Mouse (Mus musculus) brain, adult 10 weeks (tissue): Measurements from ENCODE around the gene Midn. TPM values are rescaled to one million over a fixed set of nuclear protein-coding genes. Genes with fewer than 3 reads are reported as not detected.

ENCODE experiments used
- polyA plus RNA-seq: library from polyadenylated mRNA; stranded (reverse); fragments of 350-450 nt; fragmentation: Illumina TruSeq; extraction: RNeasy Lipid Tissue Mini Kit (QIAGEN cat#74804); gene quantifications from one replicate; pipeline ENCODE4 v1.2.3, GENCODE M21; 2015; ENCODE audit warnings: low read depth, low replicate concordance

Midn gene
- 29.1 TPM for polyA plus RNA-seq

GRCm38 (mm10) chr10:80147719-80148601 lies at the start of gene Midn:
Midn (plus strand) TSS chr10:80148272.

GRCm38 (mm10) chr10:80105460-80105859 lies 42.6 kb upstream of the Midn start, which contains the start of gene Sbno2:
Sbno2 (minus strand) TSS chr10:80105571.

DNA sequence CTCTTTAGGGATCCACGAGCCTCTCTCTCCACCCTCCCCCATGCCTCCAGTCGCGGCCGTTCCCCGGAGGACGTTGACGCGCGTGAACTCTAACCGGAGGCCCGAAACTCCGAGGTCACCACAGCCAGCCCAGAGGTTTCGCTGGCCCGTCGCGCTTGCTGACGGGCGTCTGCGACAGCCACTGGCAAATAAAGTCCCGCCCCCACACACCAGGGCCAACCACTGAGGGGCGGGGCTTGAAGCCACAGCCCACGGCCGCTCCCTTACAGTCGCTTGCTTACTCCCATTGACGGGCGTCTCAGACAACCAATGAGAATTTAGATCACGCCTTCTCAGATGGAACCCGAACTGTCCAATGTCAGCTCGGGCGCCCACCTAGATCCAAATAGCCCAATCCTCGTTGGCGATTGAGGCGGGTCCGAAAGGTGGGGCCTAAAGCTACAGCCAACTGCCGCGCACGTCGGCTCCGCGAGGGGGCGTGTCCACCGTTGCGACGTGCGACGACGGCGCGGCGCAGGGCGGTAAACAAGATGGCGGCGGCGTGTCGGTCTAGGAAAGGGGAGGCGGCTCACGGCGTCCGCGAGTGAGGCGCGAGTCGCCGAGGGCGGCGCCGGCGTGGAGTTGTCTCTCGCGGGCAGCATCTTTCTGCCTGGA lies 32.7 kb upstream of the Midn start, which contains the start of gene Stk11:
Gene Stk11, plus strand, starts transcription at position 514 of the 654 bp plus-strand sequence.

DNA sequence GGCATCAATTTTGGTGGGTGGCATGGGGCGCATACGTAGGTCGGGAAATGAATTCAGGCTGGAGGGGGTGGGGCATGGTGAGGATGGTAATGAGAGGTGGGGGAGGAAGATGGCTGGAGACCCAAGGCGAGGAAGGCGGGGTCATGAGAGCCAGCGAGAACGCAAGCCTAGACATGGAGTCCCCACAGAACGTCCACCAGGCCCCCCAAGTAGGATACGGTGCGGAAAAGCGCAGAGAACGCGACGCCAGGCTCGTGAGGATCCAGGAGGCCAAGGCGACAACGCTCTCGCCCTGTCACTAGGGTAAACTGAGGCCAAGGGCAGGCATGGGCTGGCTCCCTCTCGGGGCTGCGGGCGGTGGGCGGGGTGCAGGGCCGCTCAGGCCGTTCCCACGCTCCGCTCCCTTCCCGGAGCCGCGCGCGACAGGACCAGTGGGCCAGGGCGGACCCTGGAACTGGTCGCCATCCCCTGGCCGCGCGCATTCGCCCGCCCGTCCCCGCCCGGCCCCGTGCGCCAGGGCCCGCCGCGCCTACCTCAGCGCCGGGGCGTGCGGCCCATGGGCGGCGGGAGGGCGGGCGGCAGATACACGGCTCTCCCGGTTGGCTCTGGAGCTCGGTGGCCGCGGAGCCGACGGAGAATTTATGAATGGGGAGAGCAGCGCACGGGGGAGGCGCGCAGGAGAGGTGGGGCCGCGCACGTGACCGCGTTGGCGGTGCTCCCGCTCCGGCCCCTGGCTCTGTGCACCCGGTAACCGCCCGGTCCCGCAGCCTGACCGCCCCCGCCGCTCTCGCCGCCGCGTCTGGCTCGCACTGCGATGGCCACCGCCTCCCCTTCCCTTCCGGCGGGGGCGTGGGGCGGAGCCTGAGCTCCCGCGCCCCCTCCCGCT lies 9.3 kb upstream of the Midn start, which contains the start of gene Atp5d:
Gene Atp5d, plus strand, starts transcription at position 80 of the 886 bp plus-strand sequence.

GRCm38 (mm10) chr10:80140666-80141035 lies 7.4 kb upstream of the Midn start, which contains the start of gene Cbarp:
Cbarp (minus strand) TSS chr10:80140835.

GRCm38 (mm10) chr10:80165392-80166128 lies 17.5 kb downstream of the Midn start, which contains the start of gene Cirbp:
Cirbp (plus strand) TSS chr10:80165985.

GRCm38 (mm10) chr10:80172527-80173292 lies 24.6 kb downstream of the Midn start, which contains the start of gene 1600002K03Rik:
1600002K03Rik (plus strand) TSS chr10:80172944.

GRCm38 (mm10) chr10:80179068-80180051 lies 31.3 kb downstream of the Midn start, which contains the start of gene Efna2:
Efna2 (plus strand) TSS chr10:80179482.

Other genes with a start within 250 kb of the Midn start
- gene Med16, start 239.3 kb upstream of the Midn start, polyA plus RNA-seq: 32.0 TPM
- gene Gm26602, start 237.4 kb upstream of the Midn start, polyA plus RNA-seq: not detected
- gene Kiss1r, start 231.3 kb upstream of the Midn start, polyA plus RNA-seq: 4.0 TPM
- gene R3hdm4, start 227.1 kb upstream of the Midn start, polyA plus RNA-seq: 241 TPM
- gene Arid3a, start 221.2 kb upstream of the Midn start, polyA plus RNA-seq: 2.3 TPM
- gene Wdr18, start 188.1 kb upstream of the Midn start, polyA plus RNA-seq: 34.3 TPM
- not detected for gene Grin3b, start 177.6 kb upstream of the Midn start, polyA plus RNA-seq
- gene Tmem259, start 163.9 kb upstream of the Midn start, polyA plus RNA-seq: 89.3 TPM
- 6.4 TPM for gene Cnn2, start 159.7 kb upstream of the Midn start, polyA plus RNA-seq
- 8.2 TPM for gene Abca7, start 151.8 kb upstream of the Midn start, polyA plus RNA-seq
- gene Arhgap45, start 131.6 kb upstream of the Midn start, polyA plus RNA-seq: 3.5 TPM
- gene Polr2e, start 108.5 kb upstream of the Midn start, polyA plus RNA-seq: 134 TPM
- 889 TPM for gene Gpx4, start 101.1 kb upstream of the Midn start, polyA plus RNA-seq
- 11.7 TPM for gene Sbno2, start 42.7 kb upstream of the Midn start, polyA plus RNA-seq
- 71.6 TPM for gene Stk11, start 32.5 kb upstream of the Midn start, polyA plus RNA-seq
- 443 TPM for gene Atp5d, start 9.6 kb upstream of the Midn start, polyA plus RNA-seq
- gene Cbarp, start 7.4 kb upstream of the Midn start, polyA plus RNA-seq: 231 TPM
- 124 TPM for gene Cirbp, start 17.7 kb downstream of the Midn start, polyA plus RNA-seq
- 10.3 TPM for gene 1600002K03Rik, start 24.7 kb downstream of the Midn start, polyA plus RNA-seq
- 4.6 TPM for gene Efna2, start 31.2 kb downstream of the Midn start, polyA plus RNA-seq
- 25.9 TPM for gene Mum1, start 78.2 kb downstream of the Midn start, polyA plus RNA-seq
- gene Ndufs7, start 100.8 kb downstream of the Midn start, polyA plus RNA-seq: 264 TPM
- 26.5 TPM for gene Gamt, start 112.7 kb downstream of the Midn start, polyA plus RNA-seq
- gene Dazap1, start 113.2 kb downstream of the Midn start, polyA plus RNA-seq: 59.3 TPM
- gene Rps15, start 144.2 kb downstream of the Midn start, polyA plus RNA-seq: 2,153 TPM
- gene Apc2, start 147.7 kb downstream of the Midn start, polyA plus RNA-seq: 48.2 TPM
- gene 2310011J03Rik, start 172.3 kb downstream of the Midn start, polyA plus RNA-seq: 50.9 TPM
- 5.7 TPM for gene Pcsk4, start 181.2 kb downstream of the Midn start, polyA plus RNA-seq
- gene Reep6, start 181.7 kb downstream of the Midn start, polyA plus RNA-seq: 6.6 TPM
- 3.8 TPM for gene Adamtsl5, start 200.1 kb downstream of the Midn start, polyA plus RNA-seq
- gene Plk5, start 208.2 kb downstream of the Midn start, polyA plus RNA-seq: 18.6 TPM
- gene Mex3d, start 239.4 kb downstream of the Midn start, polyA plus RNA-seq: 8.2 TPM